Mouse (Mus musculus): Measurements from ENCODE around the gene Camsap3.

- TF ChIP-seq CTCF (IDR thresholded peaks at IDR 0.05; ENCODE audit: control insufficient read depth, insufficient read depth, insufficient replicate concordance, low read depth, low read length) (no peak), POLR2A (IDR thresholded peaks at IDR 0.05; ENCODE audit: control insufficient read depth, low read depth, low read length) (no peak)
Measured at GRCm38 (mm10) chr8:3628014-3628413, 40.9 kb downstream of the Camsap3 start.
